Mouse (Mus musculus): ENCODE measurements around the gene Cenps.
A peak's percentile ranks its signal among the peaks of the same experiment; 100 is the strongest.

DNA sequence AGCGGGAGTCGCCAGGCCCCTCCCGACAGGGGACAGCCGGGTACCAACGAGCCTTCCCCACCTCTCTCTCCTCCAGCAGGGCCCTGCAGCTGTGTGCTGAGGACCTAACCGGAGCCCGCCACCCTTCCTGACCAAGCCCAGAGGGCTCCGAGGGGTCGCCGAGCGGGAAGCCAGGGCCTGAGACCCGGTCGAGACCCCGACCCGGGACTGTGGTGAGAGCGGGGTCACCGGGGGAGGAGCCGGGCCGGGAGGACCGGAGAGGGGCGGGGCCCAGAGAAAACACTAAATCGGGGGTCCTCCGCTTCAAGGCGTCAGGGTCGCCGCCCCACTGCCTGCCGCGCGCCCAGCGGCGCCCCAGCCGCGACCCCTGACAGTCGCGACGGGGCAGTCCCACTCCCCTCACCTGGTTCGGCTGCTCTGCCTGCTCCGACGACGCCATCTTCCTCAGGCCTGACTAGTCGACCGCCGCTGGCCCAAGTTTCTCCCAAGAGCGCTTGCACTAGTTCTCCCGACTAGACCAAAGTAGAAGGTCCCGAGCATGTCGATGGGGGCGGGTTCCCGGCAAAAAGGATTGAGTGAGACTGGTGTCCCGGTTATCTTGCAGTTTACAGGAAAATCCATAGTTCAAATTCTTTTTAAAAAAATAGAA lies 37.9 kb downstream of the Cenps start, which contains the start of gene Pex14:
- TF ChIP-seq CTCF (IDR thresholded peaks at IDR 0.05; ENCODE audit: low read depth, low read length) (no peak), POLR2A (IDR thresholded peaks at IDR 0.05; ENCODE audit: extremely low read depth, insufficient read depth, low read length) (peak; percentile 62; the same call in 1 of the 2 replicates)
